Mouse (Mus musculus) lung, adult 2 months (tissue): Measurements from ENCODE around the gene Snx11.

Experiments used
- CTCF ChIP-seq: fragments of 200-500 bp; IDR thresholded peaks from 2 replicates; pipeline ENCODE4 v1.5.1; 2011; ENCODE audit warnings: mild to moderate bottlenecking, low read length, control low read depth; ENCODE audit not compliant: insufficient read depth
- POLR2A ChIP-seq: fragments of 200-500 bp; IDR thresholded peaks from 2 replicates; pipeline ENCODE4 v1.6.1; 2011; ENCODE audit warnings: low read depth, mild to moderate bottlenecking, control low read depth, low read length, borderline replicate concordance; ENCODE audit errors: extremely low read depth

- no peak for TF ChIP-seq CTCF
- TF ChIP-seq POLR2A = no peak
Measured at GRCm38 (mm10) chr11:96766555-96766954, 10.8 kb downstream of the Snx11 start.
